Mouse (Mus musculus) heart, postnatal 0 days (tissue): ENCODE data around the gene Vwa8. TPM values are rescaled to one million over a fixed set of nuclear protein-coding genes. Genes with fewer than 3 reads are reported as not detected.

ENCODE experiments used
- ATAC-seq: fragments of 200-750 bp; cut with Nextera tagmentation; 2 replicates; pipeline ENCODE4 v1.8.0; 2017; ENCODE audit warnings: low read depth, moderate number of reproducible peaks, moderate library complexity; ENCODE audit not compliant: insufficient read depth
- DNase-seq: peaks from one replicate; pipeline ENCODE4 v3.0.0-alpha.2; 2016; ENCODE audit warnings: low spot score
- H3K27ac ChIP-seq: fragments of 300-500 bp; sonication (generic); 2 replicates; pipeline ENCODE4 v1.5.1; 2014; ENCODE audit warnings: low read depth, mild to moderate bottlenecking
- H3K27me3 ChIP-seq: fragments of 300-500 bp; sonication (generic); 2 replicates; pipeline ENCODE4 v1.6.1; 2014; ENCODE audit warnings: low read length, mixed read lengths; ENCODE audit not compliant: control insufficient read depth, insufficient read depth
- H3K36me3 ChIP-seq: fragments of 300-500 bp; sonication (generic); replicated peaks from 2 replicates; pipeline ENCODE4 v1.6.1; 2014; ENCODE audit warnings: low read length, mixed read lengths; ENCODE audit not compliant: control insufficient read depth, insufficient read depth
- H3K4me1 ChIP-seq: fragments of 300-500 bp; sonication (generic); 2 replicates; pipeline ENCODE4 v1.6.1; 2014; ENCODE audit warnings: antibody characterized with exemption; ENCODE audit not compliant: control insufficient read depth, insufficient read depth
- H3K4me2 ChIP-seq: fragments of 300-500 bp; sonication (generic); 2 replicates; pipeline ENCODE4 v1.6.1; 2014; ENCODE audit warnings: low read depth, mild to moderate bottlenecking, low read length, moderate library complexity
- H3K4me3 ChIP-seq: fragments of 300-500 bp; sonication (generic); 2 replicates; pipeline ENCODE4 v1.5.1; 2014; ENCODE audit warnings: low read depth, low read length
- H3K9ac ChIP-seq: fragments of 300-500 bp; sonication (generic); replicated peaks from 2 replicates; pipeline ENCODE4 v1.6.1; 2014; ENCODE audit warnings: low read depth, low read length, mixed read lengths
- H3K9me3 ChIP-seq: fragments of 300-500 bp; sonication (generic); replicated peaks from 2 replicates; pipeline ENCODE4 v1.6.1; 2016; ENCODE audit warnings: low read length; ENCODE audit not compliant: control insufficient read depth
- CTCF ChIP-seq: IDR thresholded peaks from 2 replicates; pipeline ENCODE4 v1.5.1; 2016; ENCODE audit warnings: antibody characterized with exemption, control low read depth, low read depth
- EP300 ChIP-seq: IDR thresholded peaks from 2 replicates; pipeline ENCODE4 v1.6.1; 2016; ENCODE audit warnings: antibody characterized with exemption, low read depth
- WGBS: fragments of 180-500 bp; shearing (Covaris S2); extraction: QIAGEN DNeasy Blood & Tissue Kit; methylation state at CpG from one replicate; pipeline ENCODE4 v1.1.7; 2014; 5-methylcytosine and 5-hydroxymethylcytosine counted together
- polyA plus RNA-seq: library from polyadenylated mRNA; unstranded; fragments of >200 nt; fragmentation: Nextera tagmentation; extraction: Ambion mirVana; gene quantifications from 2 replicates; pipeline ENCODE4 v1.2.1, GENCODE M21; 2015
- total RNA-seq: library from RNA; depleted of rRNA; stranded (reverse); fragments of >200 nt; gene quantifications from 2 replicates; pipeline ENCODE4 v1.2.3, GENCODE M21; 2014; ENCODE audit warnings: low replicate concordance

Vwa8 gene
- total and polyA plus RNA-seq, 2 experiments from 2014 or later, result 36.2 to 78.8 TPM

DNA sequence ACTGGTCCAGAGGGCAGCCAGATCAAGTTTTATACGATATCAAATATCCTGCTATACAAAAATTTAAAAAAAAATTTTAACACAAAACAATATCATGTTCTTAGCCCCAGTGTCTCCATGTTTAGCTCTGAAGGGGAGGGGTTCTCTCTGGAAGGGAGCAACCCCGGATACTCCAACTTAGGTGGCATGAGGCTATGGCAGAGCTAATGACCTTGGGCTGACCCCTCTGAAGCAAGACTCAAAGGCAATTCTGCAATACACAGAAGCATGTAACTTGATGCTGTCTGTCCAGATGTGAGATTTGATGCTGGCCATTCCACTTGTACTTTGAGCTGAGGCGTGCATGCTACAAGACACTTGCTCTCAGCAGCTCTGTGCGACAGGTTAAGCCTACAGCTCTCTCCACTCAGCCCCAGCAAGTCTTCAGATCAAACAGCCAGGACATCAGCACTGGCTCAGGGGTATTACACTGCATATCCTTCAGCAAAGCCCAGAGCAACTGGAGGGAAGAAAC, 392.3 kb downstream of the Vwa8 start:
- WGBS, result 62% methylated on average over 4 of the region's 4 CpGs
- no peaks in the 10 kb centered on the region for H3K9me3 ChIP-seq
- ATAC-seq (no peak), DNase-seq (no peak)
- H3K36me3 ChIP-seq, result no peaks in the 10 kb centered on the region
- H3K4me3 ChIP-seq, result no peak overlapping the region
- no peaks in the 10 kb centered on the region for H3K4me1 ChIP-seq
- no peaks in the 10 kb centered on the region for H3K27me3 ChIP-seq
- H3K4me2 ChIP-seq, result no peak overlapping the region
- no peak for TF ChIP-seq CTCF
- TF ChIP-seq EP300, result no peak
- H3K27ac ChIP-seq, result no peak overlapping the region
- H3K9ac ChIP-seq, result no peak overlapping the region

DNA sequence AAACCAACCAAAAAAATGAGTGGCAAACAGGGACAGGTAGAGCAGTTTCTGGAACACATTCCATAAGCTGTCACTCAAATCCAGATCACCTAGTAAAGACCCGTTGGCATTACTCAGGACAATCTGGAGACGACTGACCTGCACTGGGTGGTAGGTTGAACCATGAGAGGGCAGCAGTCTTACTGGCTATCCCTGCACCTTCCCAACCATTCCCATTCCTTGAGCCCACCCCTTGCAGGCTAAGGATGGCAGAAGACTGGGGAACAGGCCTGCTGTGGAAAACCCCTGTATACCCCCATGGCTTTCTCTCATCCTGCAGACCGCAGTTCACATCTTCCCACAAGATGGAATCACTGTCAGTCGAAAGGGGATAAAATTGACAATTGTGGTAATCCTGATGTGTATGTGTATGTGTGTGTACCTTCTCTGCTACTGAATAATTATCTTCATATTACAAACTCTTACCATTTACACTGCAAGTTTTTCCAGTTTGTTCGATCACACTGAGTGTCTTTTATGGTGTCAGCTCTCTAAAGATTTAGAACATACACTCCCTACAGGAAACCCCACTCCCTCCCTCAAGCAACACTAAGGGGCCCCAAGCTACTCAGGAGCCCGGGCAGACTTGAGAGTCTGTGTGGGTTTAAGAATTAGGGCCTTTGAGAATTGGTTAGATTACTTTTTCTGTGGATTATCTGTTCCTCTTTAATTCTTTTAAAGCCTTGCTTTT, 393.0 kb downstream of the Vwa8 start:
- Histone ChIP-seq H3K36me3 (no peaks in the 10 kb centered on the region), H3K27me3 (no peaks in the 10 kb centered on the region), H3K9me3 (no peaks in the 10 kb centered on the region), H3K4me3 (no peak overlapping the region), H3K27ac (no peak overlapping the region), H3K4me2 (no peak overlapping the region), H3K9ac (no peak overlapping the region), H3K4me1 (no peaks in the 10 kb centered on the region)
- DNase-seq, result no peak
- no peak for ATAC-seq
- whole genome bisulfite sequencing, result 64% methylated on average over 6 of the region's 6 CpGs
- no peak for TF ChIP-seq EP300
- no peak for TF ChIP-seq CTCF

DNA sequence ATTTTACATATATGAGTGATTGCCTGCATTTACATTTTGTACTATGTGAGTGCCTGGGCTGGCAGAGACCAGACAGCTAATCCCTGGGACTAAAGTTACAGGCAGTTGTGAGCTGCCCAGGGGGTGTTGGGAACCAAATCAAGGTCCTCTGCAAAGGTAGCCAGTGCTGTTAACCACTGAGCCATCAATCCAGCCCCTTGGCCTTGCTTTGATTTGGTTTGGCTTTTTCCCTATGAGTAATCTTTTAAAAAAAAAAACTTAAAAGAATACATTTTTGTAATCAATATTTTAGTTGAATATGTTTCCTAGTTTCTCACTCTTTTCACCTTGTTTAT, 393.5 kb downstream of the Vwa8 start:
- Histone ChIP-seq H3K9me3 (no peaks in the 10 kb centered on the region), H3K4me2 (no peak overlapping the region), H3K36me3 (no peaks in the 10 kb centered on the region), H3K9ac (no peak overlapping the region), H3K4me3 (no peak overlapping the region), H3K4me1 (no peaks in the 10 kb centered on the region), H3K27ac (no peak overlapping the region), H3K27me3 (peaks cover 3% of the 10 kb centered on the region; the same call in 1 of the 2 replicates)
- DNase-seq (no peak), ATAC-seq (no peak)
- TF ChIP-seq CTCF, result no peak
- TF ChIP-seq EP300, result no peak

DNA sequence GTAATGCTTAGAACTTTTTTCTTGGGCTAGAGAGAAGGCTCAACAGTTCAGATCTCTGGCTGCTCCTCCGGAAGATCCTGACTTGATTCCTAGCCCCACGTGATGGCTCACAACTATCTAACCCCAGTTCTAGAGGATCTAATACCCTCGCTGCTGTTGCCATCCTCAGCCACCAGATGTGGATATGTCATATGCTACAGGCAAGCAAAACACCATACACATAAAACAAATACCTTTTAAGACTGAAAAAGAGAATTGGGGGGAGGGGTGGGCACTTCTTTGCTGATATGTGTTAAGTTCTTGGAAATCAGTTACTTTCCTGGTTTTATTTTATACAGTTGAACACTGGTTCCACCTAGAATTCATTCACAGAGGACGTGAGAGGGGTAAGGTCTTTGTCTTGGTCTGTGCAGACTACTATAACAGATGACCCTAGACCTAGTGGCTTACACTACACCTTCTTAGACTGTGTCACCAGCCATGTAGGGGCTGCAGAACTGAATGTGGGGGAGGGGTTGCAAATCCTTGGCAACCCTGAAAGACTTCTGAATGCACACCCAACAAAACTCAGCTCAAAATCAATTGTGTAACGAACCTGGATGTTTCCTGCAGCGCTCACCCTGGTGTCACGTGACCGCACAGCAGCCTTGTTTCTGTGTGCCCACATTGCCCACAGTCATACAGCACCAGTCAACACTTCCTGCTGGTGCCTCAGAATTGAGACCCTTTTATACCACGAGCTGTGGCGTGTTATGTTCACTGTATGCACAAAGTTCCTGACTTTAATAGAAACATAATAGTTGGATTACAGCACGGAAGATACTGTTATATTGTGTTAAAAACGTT, 394.4 kb downstream of the Vwa8 start:
- Histone ChIP-seq H3K4me1 (no peaks in the 10 kb centered on the region; the same call in 1 of the 2 replicates), H3K9me3 (no peaks in the 10 kb centered on the region), H3K4me3 (no peak overlapping the region), H3K27me3 (peaks cover 8% of the 10 kb centered on the region), H3K27ac (no peak overlapping the region), H3K9ac (no peak overlapping the region), H3K4me2 (no peak overlapping the region), H3K36me3 (no peaks in the 10 kb centered on the region)
- no peak for DNase-seq
- no peak for ATAC-seq
- 78% methylated on average over 12 of the region's 12 CpGs for whole genome bisulfite sequencing
- no peak for TF ChIP-seq CTCF
- TF ChIP-seq EP300, result no peak

GRCm38 (mm10) chr14:79244571-79244970, 395.7 kb downstream of the Vwa8 start:
- Histone ChIP-seq H3K4me1 (no peaks in the 10 kb centered on the region; the same call in 1 of the 2 replicates), H3K9me3 (no peaks in the 10 kb centered on the region), H3K4me2 (no peak overlapping the region), H3K27me3 (peaks cover 9% of the 10 kb centered on the region), H3K9ac (no peak overlapping the region), H3K4me3 (no peak overlapping the region), H3K36me3 (no peaks in the 10 kb centered on the region), H3K27ac (no peak overlapping the region)
- 60% methylated on average over 3 of the region's 3 CpGs for WGBS
- no peak for DNase-seq
- TF ChIP-seq EP300 (no peak), CTCF (no peak)
- no peak for ATAC-seq
